Mouse (Mus musculus): ENCODE results near the gene Dio1. TPM values are rescaled to one million over a fixed set of nuclear protein-coding genes. Genes with fewer than 3 reads are reported as not detected.

The Dio1 gene
- polyA plus RNA-seq (2012; ENCODE audit: low replicate concordance): not detected in 2 replicates

DNA sequence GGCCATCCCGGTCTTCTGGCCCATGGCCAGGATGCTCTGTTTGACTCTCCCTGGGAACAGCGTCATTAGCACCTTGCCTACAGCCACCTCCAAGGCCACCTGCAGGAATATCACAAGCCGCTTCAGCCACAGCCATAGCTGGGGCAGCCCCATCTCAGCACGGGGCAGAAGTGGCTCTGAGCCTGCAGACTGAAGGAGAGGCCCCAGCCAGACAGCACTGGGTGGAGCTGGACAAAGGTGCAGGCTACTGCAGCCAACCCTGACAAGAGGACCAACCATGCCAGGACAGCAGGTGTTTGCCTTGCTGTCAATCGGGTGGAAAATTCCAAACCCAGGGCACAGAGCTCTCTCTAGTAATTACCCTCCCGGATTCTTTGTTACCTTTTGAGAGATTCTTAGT lies at the start of gene Dio1:
TSS of gene Dio1 (minus strand) at position 204 of the 400 bp plus-strand sequence.

DNA sequence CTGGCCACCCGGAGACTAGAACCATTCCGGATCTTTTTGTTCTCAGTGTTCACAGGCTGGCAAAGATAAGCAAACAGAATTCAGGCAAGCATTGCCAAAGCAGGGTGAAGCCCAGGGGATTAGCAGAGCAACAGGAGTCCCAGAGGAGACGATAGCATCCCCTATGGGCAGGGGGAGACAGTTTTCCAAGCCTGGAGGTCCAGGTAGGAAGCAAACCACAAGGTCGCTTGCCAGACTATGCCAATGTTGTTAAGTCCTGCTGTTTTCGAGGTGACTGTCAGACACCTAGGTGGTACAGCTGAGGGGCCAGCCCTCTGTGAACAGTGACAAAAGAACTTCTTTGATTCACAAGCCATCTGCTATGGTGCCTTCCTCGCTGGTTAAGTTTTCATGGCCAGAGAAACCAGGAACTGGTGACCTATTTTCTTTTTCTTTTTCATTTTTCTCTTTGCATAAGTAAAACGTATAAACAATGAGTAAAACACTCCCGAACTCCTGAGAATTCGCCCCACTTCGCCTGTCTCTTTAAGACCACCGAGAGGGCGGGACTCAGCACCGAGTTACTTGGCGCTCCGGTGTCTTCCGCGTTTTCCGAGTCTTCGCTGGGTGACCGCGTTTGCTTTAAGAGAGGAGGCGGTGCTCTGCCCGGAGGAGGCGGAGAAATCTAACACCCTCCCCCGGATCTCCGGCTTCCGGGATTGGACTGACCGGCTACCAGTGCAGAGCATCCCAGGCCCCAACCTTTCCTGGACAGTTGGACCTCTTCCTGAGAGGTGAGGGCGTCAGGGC lies 6.9 kb upstream of the Dio1 start, which contains the start of gene Yipf1:
TSS of gene Yipf1 (plus strand) at position 674 of the 789 bp plus-strand sequence.

DNA sequence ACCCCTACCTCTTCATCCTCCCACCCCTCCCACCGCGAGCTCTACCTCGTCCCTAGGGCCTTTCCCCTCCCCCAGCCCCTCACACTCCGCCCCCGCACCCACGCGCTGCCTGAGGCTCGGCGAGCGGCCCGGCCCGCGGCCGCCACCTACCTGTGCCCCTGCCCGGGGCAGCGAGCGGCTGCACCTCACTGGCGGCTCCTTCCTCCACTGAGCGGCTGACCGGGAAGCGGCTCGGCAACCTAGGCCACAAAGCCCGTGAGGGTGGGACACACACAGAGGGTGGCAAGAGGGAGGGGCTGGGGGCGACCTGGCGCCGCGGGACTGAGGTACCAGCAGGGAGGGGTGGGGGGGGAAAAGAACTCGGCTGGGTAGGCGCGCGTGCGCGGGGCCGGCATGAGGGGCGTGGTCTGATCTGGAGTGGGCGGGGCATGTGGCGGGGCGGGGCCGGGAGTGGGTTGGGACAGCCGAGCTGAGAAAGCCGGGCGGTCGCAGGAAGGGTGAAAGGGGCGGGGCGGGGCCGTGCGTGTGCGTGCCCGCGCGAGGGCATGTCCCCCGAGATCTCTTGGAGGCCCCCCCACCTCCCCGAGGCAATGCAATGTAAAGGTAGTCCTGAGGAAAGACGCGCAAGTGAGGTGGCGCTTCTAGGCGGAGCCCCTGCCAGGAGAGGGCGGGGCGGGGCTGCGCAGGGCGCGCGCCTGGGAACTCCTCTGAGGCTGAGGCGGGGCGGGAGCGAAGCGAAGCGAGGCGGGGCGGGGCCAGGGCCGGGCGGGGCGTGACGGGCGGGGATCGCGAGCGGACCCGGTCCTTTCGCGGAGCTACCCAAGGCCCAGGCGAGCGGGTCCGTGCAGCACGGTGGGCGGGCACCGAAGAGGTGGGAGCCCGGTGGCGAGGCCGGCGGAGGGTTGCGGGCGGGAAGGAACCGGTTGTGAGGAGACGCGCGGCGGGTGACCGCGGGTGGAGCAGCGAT lies 53.6 kb downstream of the Dio1 start, which contains the start of the genes Lrrc42 and Hspb11:
TSS of gene Lrrc42 (minus strand) at position 408 of the 967 bp plus-strand sequence.
TSS of gene Hspb11 (plus strand) at position 469 of the 967 bp plus-strand sequence.

Other genes starting within 250 kb of the Dio1 start
- 72.7 and 73.2 TPM in 2 replicates for gene Mrpl37, start 240.3 kb downstream of the Dio1 start, polyA plus RNA-seq (2012; ENCODE audit: low replicate concordance)
- gene Cyb5rl, start 240.2 kb downstream of the Dio1 start, polyA plus RNA-seq (2012; ENCODE audit: low replicate concordance): 0.70 and 3.7 TPM in 2 replicates
- gene Cdcp2, start 210.3 kb downstream of the Dio1 start, polyA plus RNA-seq (2012; ENCODE audit: low replicate concordance): not detected in 2 replicates
- gene Tmem59, start 128.8 kb downstream of the Dio1 start, polyA plus RNA-seq (2012; ENCODE audit: low replicate concordance): 41.3 and 122 TPM in 2 replicates
- 13.7 and 30.6 TPM in 2 replicates for gene Tceanc2, start 128.1 kb downstream of the Dio1 start, polyA plus RNA-seq (2012; ENCODE audit: low replicate concordance)
- not detected in 2 replicates for gene Ldlrad1, start 98.0 kb downstream of the Dio1 start, polyA plus RNA-seq (2012; ENCODE audit: low replicate concordance)
- gene Lrrc42, start 53.6 kb downstream of the Dio1 start, polyA plus RNA-seq (2012; ENCODE audit: low replicate concordance): 9.3 and 11.4 TPM in 2 replicates
- 0.34 TPM in 1 of 2 replicates, not detected in the other for gene Hspb11, start 53.6 kb downstream of the Dio1 start, polyA plus RNA-seq (2012; ENCODE audit: low replicate concordance)
- gene Yipf1, start 7.2 kb upstream of the Dio1 start, polyA plus RNA-seq (2012; ENCODE audit: low replicate concordance): 3.1 and 4.1 TPM in 2 replicates
- gene Ndc1, start 60.6 kb upstream of the Dio1 start, polyA plus RNA-seq (2012; ENCODE audit: low replicate concordance): 2.8 and 8.8 TPM in 2 replicates
- gene Glis1, start 127.4 kb upstream of the Dio1 start, polyA plus RNA-seq (2012; ENCODE audit: low replicate concordance): 2.7 and 2.9 TPM in 2 replicates